Mouse (Mus musculus) bone marrow macrophage, adult 2 months (primary cell): ENCODE results near the gene 1810055G02Rik.

Experiments
- CTCF ChIP-seq: IDR thresholded peaks from 2 replicates; pipeline ENCODE4 v1.5.1; 2012; ENCODE audit warnings: low read depth, mild to moderate bottlenecking, low read length, moderate library complexity
- POLR2A ChIP-seq: IDR thresholded peaks from 2 replicates; pipeline ENCODE4 v1.6.1; 2012; ENCODE audit warnings: mild to moderate bottlenecking, low read depth, low read length, borderline replicate concordance

DNA sequence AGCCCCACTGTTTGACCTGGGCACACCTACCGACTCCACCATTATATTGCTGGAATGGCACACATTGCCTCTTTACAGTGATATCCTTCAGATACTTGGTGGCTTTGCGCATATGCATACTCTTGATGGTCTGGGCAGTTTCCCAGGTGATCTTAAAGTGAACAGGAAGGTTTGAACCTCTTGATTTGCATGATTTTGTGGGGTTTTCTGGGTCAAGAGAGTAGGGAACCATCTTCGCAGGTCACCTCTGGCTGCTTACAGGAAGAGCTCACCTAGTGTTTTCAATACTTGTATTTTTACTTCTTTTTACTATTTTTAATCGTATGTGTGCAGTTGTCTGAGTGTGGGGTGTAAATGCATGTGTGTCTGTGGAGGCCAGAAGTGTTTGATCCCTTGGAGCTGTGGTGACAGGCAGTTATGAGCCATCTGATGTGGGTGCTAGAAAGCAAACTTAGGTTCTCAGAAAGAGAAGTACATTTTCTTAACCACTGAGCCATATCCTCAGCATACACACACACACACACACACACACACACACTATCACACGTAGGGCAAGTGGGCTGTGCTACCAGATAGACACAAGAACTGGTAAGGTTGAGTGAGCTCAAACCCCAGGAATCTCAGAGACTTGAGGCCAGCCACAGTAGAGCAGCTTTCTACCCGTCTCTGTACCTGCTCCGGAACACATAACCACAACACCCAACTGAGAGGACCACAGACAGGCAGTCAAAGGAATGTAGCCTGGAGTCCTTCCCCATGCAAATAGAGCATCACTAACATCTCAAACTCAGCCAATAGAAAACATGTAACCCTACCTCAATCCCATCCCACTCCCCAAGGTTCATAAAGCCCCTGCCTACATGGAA lies 22.9 kb downstream of the 1810055G02Rik start:
- no peak for TF ChIP-seq POLR2A
- TF ChIP-seq CTCF = no peak
